Mouse (Mus musculus): ENCODE results near the gene Srp14.

Gene Srp14

DNA sequence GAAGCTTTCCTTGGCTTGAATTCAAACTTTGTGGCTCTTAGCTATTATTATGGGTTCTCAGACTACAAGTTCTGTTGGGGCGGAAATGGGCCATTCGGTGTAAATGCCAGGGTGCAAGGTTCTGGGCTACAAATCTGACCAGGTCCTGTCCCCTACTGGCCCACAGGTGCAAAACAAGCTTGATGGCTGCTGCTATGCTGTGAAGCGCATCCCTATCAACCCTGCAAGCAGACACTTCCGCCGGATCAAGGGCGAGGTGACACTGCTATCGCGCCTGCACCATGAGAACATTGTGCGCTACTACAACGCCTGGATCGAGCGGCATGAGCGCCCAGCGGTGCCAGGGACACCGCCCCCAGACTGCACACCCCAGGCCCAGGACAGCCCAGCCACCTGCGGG is 48.9 kb downstream of the Srp14 start:
- DNase-seq: no peak

DNA sequence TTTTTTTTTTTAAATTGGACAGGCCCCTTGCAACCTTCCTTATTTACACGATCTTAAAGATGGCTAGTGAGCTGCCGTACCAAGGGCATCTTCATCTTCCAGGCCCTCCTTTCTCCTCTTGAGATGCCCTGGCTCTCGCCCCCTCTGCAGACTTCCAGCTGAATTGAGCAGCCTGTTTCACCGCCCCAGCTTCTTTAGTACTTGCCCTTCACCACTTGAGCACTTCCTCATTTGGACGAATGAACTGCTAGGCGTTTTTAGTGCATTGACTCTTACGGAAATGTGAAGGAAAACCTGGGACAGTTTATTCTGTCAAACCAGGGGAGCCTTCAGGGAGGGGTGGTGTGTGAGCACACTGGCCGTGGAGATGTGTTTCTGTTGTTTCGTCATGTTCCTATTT is 50.2 kb downstream of the Srp14 start:
- no peak for DNase-seq

DNA sequence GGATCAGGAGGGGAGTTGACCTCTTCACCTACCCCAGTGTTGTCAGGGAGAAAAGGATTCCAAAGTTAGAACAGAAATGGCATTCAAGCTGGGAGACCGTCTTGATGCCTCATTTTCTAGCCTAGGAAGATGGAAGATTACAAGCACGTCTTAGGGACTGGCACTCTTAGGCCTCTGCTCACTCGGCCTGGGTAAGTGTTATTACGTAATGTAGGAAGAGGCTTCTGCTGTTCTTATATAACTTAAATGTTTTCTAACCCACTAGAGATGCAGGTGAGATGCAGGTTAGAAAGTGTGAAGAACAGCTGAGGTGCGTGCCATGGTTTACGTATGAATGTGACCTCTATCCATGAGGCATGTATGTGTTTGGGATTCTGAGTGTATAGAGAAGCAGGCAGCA is 51.2 kb downstream of the Srp14 start:
- no peak for DNase-seq

Measured in liver (tissue).